Mouse (Mus musculus): ENCODE measurements around the gene Olfr519. TPM values are rescaled to one million over a fixed set of nuclear protein-coding genes. Genes with fewer than 3 reads are reported as not detected.

Olfr519 gene
- polyA plus RNA-seq, 1 experiment from 2014 or later: not detected

DNA sequence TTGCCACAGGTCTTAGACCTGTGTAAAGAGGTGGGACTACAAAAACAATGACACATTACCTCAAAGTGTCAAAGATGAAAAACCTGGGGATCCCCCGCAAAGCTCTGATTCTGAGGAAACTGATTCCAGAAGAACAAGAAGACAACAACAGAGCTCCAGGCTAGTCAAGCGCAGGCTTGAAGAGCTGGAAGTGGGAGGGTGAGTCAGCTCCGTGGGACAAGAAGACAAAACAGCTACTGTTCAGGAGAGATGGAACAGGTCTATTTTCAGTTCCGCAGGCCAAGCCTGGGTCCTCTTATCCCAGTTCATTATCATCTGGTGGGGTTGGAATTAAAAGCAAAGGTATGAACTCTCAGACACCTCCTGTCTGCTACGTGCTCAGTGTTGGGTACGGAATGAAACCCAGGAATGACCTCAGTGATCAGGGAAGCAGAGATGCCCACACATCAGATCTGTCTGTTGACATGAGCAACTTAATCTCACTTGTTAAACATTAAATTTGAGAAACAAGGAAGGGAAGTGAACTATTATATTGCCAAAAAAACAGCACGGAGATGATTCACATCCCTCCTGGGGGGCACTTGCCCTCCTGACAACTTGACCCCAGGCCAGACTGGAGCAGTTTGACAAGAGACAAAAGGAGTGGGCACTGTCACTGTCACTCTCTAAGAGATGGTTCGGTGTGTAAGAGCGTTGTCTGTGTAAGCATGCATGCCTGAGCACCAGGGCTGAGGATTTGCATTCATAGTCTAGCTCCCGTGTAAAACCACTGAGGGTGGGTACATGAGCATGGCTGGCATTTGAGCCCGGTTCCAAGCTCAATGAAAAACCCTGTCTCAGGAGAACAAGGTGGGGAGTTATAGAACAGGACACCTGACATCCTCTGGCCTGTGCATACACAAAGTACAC is 34.3 kb upstream of the Olfr519 start:
- H3K4me1 ChIP-seq (replicated peaks; ENCODE audit: control insufficient read depth, insufficient read depth, low read length): no peaks in the 10 kb centered on the region
- no peak for ATAC-seq
- H3K9ac ChIP-seq (replicated peaks; ENCODE audit: low read depth, low read length): no peak overlapping the region
- H3K9me3 ChIP-seq (ENCODE audit: control insufficient read depth, low read length): no peaks in the 10 kb centered on the region
- no peak overlapping the region for H3K4me2 ChIP-seq (ENCODE audit: low read length)
- H3K27ac ChIP-seq (ENCODE audit: low read length): no peak overlapping the region
- 80% methylated on average over 11 of the region's 11 CpGs for WGBS
- no peak overlapping the region for H3K4me3 ChIP-seq (replicated peaks; ENCODE audit: low read length)
- no peaks in the 10 kb centered on the region for H3K36me3 ChIP-seq (ENCODE audit: control insufficient read depth, insufficient read depth)
- no peaks in the 10 kb centered on the region for H3K27me3 ChIP-seq (replicated peaks; ENCODE audit: control insufficient read depth, insufficient read depth, low read length)

DNA sequence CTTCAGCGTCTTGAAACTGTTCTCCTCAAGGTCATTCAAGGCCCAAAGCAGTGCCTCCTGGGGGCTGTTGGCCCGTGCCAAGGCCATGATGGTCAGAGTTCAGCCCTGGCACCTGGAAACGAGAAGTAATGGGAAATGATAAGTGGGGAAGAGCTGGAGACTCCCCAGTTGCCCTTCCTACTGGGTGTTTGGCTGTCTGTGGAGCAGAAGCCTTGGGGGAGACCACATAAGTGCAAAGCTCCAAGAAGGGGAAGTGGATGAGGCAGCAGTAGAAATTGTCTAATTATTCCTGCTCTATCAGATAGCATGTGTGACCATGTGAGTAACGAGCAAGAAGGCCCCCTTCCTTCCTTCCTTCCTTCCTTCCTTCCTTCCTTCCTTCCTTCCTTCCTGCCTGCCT is 32.8 kb upstream of the Olfr519 start:
- Histone ChIP-seq H3K9ac (replicated peaks; ENCODE audit: low read depth, low read length) (no peak overlapping the region), H3K4me3 (replicated peaks; ENCODE audit: low read length) (no peak overlapping the region), H3K27ac (ENCODE audit: low read length) (no peak overlapping the region), H3K27me3 (replicated peaks; ENCODE audit: control insufficient read depth, insufficient read depth, low read length) (no peaks in the 10 kb centered on the region), H3K4me1 (replicated peaks; ENCODE audit: control insufficient read depth, insufficient read depth, low read length) (no peaks in the 10 kb centered on the region), H3K36me3 (ENCODE audit: control insufficient read depth, insufficient read depth) (no peaks in the 10 kb centered on the region), H3K4me2 (ENCODE audit: low read length) (no peak overlapping the region), H3K9me3 (ENCODE audit: control insufficient read depth, low read length) (no peaks in the 10 kb centered on the region)
- 86% methylated on average over 4 of the region's 4 CpGs for WGBS
- ATAC-seq: no peak

DNA sequence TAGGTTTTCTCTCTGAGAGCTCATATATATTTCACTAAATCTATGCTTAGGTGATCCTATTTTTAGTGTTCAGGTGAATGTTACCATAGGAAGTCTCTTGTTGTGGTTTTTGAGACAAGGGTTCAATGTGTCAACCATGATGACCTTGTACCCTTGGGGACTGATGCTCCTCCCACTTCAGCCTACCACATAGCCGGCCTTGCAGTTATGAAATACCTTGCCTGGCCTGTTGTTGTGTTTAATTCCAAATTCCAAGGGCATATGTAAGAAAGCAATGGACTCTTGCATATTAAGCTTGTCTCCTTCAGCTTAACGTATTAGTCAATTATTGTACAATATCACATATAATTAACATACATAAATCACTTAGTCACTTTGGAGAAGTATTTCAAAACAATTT is 9.7 kb upstream of the Olfr519 start:
- 83% methylated on average over 2 of the region's 2 CpGs for WGBS
- Histone ChIP-seq H3K9me3 (ENCODE audit: control insufficient read depth, low read length) (no peaks in the 10 kb centered on the region), H3K27me3 (replicated peaks; ENCODE audit: control insufficient read depth, insufficient read depth, low read length) (no peaks in the 10 kb centered on the region), H3K9ac (replicated peaks; ENCODE audit: low read depth, low read length) (no peak overlapping the region), H3K4me1 (replicated peaks; ENCODE audit: control insufficient read depth, insufficient read depth, low read length) (no peaks in the 10 kb centered on the region), H3K27ac (ENCODE audit: low read length) (no peak overlapping the region), H3K4me3 (replicated peaks; ENCODE audit: low read length) (no peak overlapping the region), H3K4me2 (ENCODE audit: low read length) (no peak overlapping the region), H3K36me3 (ENCODE audit: control insufficient read depth, insufficient read depth) (no peaks in the 10 kb centered on the region)
- no peak for ATAC-seq

DNA sequence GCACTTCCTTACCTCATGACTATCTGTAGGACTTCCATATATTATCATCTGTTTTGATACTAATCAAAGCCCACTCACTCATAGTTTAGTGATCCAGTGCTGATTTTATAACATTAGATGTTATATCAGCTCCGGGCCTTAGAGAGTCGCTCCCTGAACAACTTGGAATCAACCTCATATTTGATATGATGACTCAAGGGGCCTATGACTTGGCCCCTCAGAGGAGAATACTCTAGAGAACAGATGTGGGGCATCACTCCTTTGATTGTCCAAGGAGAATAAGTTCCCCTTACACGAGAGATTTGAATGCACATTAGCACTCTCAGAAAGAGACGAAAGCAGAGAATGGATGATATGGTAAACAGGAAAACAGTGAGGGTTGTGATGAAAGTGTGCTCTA is 9.3 kb downstream of the Olfr519 start, which contains the start of gene Olfr518:
TSS of gene Olfr518 (minus strand) at position 101 of the 400 bp plus-strand sequence.
- WGBS: 80% methylated on average over 4 of the region's 4 CpGs
- Histone ChIP-seq H3K4me1 (replicated peaks; ENCODE audit: control insufficient read depth, insufficient read depth, low read length) (no peaks in the 10 kb centered on the region), H3K27me3 (replicated peaks; ENCODE audit: control insufficient read depth, insufficient read depth, low read length) (no peaks in the 10 kb centered on the region), H3K27ac (ENCODE audit: low read length) (no peak within 1 kb of the TSS), H3K36me3 (ENCODE audit: control insufficient read depth, insufficient read depth) (no peaks in the 10 kb centered on the region), H3K9me3 (ENCODE audit: control insufficient read depth, low read length) (no peaks in the 10 kb centered on the region), H3K9ac (replicated peaks; ENCODE audit: low read depth, low read length) (no peak within 1 kb of the TSS), H3K4me2 (ENCODE audit: low read length) (no peak within 1 kb of the TSS), H3K4me3 (replicated peaks; ENCODE audit: low read length) (no peak within 1 kb of the TSS)
- no peak for ATAC-seq

DNA sequence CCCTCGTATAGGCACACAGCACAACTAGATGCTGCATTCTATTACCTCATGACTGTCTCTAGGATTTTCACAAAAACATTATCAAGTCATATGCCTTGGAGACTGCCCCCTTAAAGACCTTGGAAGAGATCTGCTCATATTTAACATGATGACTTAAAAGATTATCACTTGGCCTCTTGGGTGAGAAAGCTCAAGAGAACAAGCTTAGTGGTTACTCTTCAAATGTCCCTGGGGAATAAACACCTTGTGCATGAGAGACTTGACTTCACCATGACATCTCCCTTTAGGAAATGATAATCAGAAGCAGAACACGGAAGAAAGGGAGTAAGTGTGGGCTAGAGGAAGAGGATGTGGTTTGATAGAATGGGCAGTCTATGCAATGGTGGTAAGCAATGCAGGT is 21.9 kb downstream of the Olfr519 start, which contains the start of gene Olfr517:
TSS of gene Olfr517 (minus strand) at position 101 of the 400 bp plus-strand sequence.
- Histone ChIP-seq H3K27ac (ENCODE audit: low read length) (no peak within 1 kb of the TSS), H3K36me3 (ENCODE audit: control insufficient read depth, insufficient read depth) (no peaks in the 10 kb centered on the region), H3K9me3 (ENCODE audit: control insufficient read depth, low read length) (no peaks in the 10 kb centered on the region), H3K9ac (replicated peaks; ENCODE audit: low read depth, low read length) (no peak within 1 kb of the TSS), H3K27me3 (replicated peaks; ENCODE audit: control insufficient read depth, insufficient read depth, low read length) (no peaks in the 10 kb centered on the region), H3K4me3 (replicated peaks; ENCODE audit: low read length) (no peak within 1 kb of the TSS), H3K4me2 (ENCODE audit: low read length) (no peak within 1 kb of the TSS), H3K4me1 (replicated peaks; ENCODE audit: control insufficient read depth, insufficient read depth, low read length) (no peaks in the 10 kb centered on the region)
- 76% methylated on average over 2 of the region's 2 CpGs for WGBS
- no peak for ATAC-seq

DNA sequence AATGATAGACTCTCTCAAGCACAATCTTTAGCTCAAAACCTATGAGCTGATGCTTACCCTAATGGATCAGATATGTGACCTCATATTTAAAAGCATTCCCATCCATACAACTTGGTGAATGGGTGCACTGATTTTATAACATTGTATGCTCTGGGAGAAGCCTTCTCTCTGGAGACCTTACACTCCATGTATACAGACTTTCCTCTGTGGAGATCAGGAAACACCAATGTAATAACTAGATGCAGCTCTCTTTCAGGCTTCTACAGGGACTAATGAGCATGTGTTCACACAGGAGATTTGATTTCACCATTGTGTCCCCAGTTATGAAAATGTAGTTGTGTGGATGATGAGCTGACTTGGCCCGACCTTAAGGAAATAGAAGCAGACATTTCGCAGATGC is 43.8 kb downstream of the Olfr519 start, which contains the start of gene Olfr516:
TSS of gene Olfr516 (minus strand) at position 101 of the 400 bp plus-strand sequence.
- H3K27me3 ChIP-seq (replicated peaks; ENCODE audit: control insufficient read depth, insufficient read depth, low read length): no peaks in the 10 kb centered on the region
- H3K9ac ChIP-seq (replicated peaks; ENCODE audit: low read depth, low read length): no peak within 1 kb of the TSS
- H3K4me3 ChIP-seq (replicated peaks; ENCODE audit: low read length): no peak within 1 kb of the TSS
- H3K4me1 ChIP-seq (replicated peaks; ENCODE audit: control insufficient read depth, insufficient read depth, low read length): no peaks in the 10 kb centered on the region
- ATAC-seq: no peak
- H3K36me3 ChIP-seq (ENCODE audit: control insufficient read depth, insufficient read depth): no peaks in the 10 kb centered on the region
- H3K9me3 ChIP-seq (ENCODE audit: control insufficient read depth, low read length): no peaks in the 10 kb centered on the region
- H3K4me2 ChIP-seq (ENCODE audit: low read length): no peak within 1 kb of the TSS
- no peak within 1 kb of the TSS for H3K27ac ChIP-seq (ENCODE audit: low read length)
- WGBS: 96% methylated on average over 2 of the region's 2 CpGs

Other genes starting within 250 kb of the Olfr519 start
- 0.06 TPM in 1 of 2 replicates, not detected in the other for gene Olfr509, start 242.5 kb downstream of the Olfr519 start, polyA plus RNA-seq (2015; fragmentation: Nextera tagmentation; extraction: Ambion mirVana)
- gene Olfr510, start 228.0 kb downstream of the Olfr519 start, polyA plus RNA-seq (2015; fragmentation: Nextera tagmentation; extraction: Ambion mirVana): not detected in 2 replicates
- gene Olfr512, start 181.1 kb downstream of the Olfr519 start, polyA plus RNA-seq (2015; fragmentation: Nextera tagmentation; extraction: Ambion mirVana): not detected in 2 replicates
- gene Olfr513, start 143.4 kb downstream of the Olfr519 start, polyA plus RNA-seq (2015; fragmentation: Nextera tagmentation; extraction: Ambion mirVana): not detected in 2 replicates
- gene Olfr514, start 68.4 kb downstream of the Olfr519 start, polyA plus RNA-seq (2015; fragmentation: Nextera tagmentation; extraction: Ambion mirVana): not detected in 2 replicates
- not detected in 2 replicates for gene Olfr516, start 43.9 kb downstream of the Olfr519 start, polyA plus RNA-seq (2015; fragmentation: Nextera tagmentation; extraction: Ambion mirVana)
- gene Olfr517, start 22.0 kb downstream of the Olfr519 start, polyA plus RNA-seq (2015; fragmentation: Nextera tagmentation; extraction: Ambion mirVana): not detected in 2 replicates
- not detected in 2 replicates for gene Olfr518, start 9.4 kb downstream of the Olfr519 start, polyA plus RNA-seq (2015; fragmentation: Nextera tagmentation; extraction: Ambion mirVana)
- gene Nlrp10, start 35.8 kb upstream of the Olfr519 start, polyA plus RNA-seq (2015; fragmentation: Nextera tagmentation; extraction: Ambion mirVana): not detected in 2 replicates
- 80.5 and 85.1 TPM in 2 replicates for gene Eif3f, start 40.0 kb upstream of the Olfr519 start, polyA plus RNA-seq (2015; fragmentation: Nextera tagmentation; extraction: Ambion mirVana)
- 49.4 and 57.8 TPM in 2 replicates for gene Tub, start 55.9 kb upstream of the Olfr519 start, polyA plus RNA-seq (2015; fragmentation: Nextera tagmentation; extraction: Ambion mirVana)
- gene Ric3, start 188.9 kb upstream of the Olfr519 start, polyA plus RNA-seq (2015; fragmentation: Nextera tagmentation; extraction: Ambion mirVana): 31.9 and 34.6 TPM in 2 replicates

Measured in forebrain, embryonic 16.5 days (tissue).